Mouse (Mus musculus) c-Kit-positive CD71-negative TER-119-negative erythroid progenitor cells, embryonic 14.5 days (primary cell): Measurements from ENCODE around the gene Ascc2.

Experiments used
- DNase-seq: peaks from one replicate; pipeline ENCODE4 v3.0.0-alpha.2; 2013; ENCODE audit warnings: low read depth

Gene Ascc2

DNA sequence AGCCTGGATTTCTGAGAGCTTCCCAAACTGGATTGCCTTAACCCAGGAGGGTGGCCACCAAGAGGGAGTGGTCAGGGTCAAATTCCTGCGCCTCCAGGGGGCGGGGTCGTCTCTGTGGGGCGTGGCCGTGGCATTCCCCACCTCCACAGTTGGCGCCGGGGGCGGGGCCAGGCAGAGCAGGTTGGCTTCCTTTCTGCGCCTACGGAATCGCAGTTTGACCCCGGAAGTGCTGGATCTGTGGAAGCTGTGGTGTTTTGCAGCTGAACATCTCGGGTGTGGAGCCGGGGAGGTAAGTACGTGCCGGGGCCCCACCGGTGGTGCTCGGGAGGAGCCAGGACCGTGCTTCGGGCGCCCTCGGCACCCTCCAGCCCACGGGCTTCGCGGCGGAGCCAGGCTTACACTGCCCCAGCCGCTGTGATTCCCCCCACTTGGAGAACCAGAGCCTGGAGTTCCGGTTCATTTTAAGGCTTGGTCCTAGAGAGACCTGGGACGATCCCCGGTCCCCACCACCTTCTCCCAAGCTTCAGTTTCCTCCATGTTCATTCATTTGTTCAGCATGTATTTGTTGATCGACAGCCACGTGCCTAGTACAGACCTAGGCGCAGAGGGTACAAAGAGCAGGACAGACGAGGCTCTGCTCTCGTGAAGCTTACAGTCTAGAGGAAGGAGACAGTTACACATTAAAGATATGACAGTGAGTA lies at the start of gene Ascc2:
Gene Ascc2 (plus strand): TSS at position 214 of the 701 bp plus-strand sequence.
- peak; percentile 90 for DNase-seq

DNA sequence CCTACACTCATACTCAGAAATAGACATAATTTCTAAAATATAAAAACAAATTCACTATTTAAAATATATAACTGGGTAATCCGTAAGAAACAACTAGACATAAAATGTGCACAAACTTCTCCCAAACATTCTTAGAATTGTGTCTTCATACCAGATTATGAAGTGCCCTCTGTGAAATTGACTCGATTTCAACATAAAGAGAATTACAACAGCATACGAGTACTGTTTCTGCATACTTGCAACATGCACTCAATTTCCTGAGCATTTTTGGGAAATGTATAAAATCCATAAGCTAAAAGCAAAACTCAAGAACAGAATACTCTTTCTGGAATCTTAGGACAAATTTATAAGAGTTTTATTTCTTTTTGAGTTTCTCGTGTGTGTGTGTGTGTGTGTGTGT lies 45.7 kb upstream of the Ascc2 start:
- DNase-seq: no peak

DNA sequence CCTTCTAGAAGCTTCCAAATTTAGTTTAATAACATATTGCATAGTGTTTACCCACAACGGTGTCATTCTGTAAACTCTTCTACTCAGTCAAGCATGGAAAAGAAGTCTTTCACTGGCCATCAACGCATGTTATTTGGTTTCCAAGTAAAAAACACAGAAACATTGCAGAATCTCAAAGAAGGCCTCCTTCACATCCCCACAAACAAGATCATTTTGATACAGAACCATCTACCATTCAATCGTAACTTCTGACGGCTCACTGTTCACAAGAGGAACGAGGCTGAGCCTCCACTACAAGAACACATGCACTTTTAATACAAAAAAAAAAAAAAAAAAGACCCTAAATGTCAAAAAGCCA lies 44.1 kb upstream of the Ascc2 start:
- DNase-seq: no peak

DNA sequence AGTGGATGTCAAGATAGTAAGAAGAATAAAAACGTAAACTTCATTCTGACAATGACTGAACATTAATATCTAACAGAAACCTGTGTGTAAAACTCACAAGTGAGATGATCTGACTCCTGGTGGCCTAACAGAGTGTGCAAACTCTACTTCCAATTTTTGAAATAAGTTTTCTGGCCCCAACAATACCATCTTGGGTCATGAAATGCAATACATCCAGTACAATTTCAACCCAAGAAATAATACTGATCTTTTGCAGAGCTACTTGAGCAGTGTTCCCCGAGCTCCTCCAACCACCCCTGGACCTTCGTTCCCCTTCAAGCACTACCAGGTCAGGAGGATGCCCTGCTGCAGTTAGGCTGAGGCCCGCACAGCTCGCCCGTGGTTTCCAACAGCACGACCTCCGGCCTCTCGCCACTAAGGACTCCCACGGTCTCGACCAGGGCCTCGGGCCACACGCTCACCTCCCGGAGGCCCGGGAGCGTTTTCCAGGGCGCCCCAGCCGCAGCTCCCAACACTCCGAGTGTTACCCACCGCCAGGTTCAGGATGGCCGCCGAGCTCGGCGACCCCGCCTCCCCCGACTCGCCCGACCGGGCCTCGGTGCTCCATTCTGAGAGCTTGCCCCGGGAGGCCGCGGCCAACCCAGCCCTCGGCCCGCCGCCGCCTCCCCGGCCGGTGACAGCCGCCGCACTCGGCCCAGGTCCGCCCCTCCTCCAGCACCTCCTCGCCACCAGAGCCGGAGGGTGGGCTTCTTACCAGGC lies 43.5 kb upstream of the Ascc2 start:
- no peak for DNase-seq

DNA sequence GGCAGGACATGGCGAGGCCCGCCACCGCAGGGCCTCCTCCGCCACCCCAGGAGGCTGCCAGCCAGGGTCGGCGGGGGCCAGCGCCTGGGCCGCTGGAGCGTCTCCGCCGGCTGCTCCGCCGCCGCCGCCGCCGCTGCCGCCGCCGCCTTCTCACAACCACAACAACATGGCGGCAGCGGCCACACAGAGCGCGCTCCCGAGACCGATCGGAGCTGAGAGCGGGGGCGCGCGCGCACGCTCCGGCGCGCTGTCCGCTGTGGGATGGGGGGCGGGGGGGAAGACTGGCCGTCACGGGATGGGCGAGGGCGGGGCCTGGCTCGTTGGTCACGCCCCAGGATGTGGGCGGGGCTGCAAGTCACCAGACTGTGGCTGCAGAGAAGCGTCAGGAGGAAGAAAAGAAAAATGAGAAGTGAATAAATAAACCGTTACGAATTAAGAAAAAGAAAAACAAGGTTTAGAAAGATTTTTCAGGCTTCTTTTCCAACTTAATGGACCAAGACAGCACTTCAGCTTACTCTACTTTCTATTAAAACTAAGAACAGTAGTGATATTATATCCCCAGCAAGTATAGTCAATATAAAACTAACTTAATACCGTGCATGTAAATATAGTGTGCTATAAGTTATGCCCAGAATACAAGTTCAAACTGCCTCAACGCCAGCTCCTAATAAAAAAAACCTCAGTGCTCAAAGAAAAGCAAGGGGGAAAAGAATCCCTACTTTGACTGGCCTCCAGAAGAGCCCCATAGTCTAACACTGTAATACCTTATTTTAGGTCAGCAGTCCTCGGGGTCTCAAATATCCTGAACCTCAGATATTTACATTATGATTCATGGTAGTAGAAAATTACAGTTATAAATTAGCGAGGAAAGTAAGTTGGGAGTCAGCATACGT lies 42.7 kb upstream of the Ascc2 start, which contains the start of gene Mtmr3:
Gene Mtmr3 (minus strand): TSS at position 256 of the 893 bp plus-strand sequence.
- DNase-seq: peak; percentile 92

DNA sequence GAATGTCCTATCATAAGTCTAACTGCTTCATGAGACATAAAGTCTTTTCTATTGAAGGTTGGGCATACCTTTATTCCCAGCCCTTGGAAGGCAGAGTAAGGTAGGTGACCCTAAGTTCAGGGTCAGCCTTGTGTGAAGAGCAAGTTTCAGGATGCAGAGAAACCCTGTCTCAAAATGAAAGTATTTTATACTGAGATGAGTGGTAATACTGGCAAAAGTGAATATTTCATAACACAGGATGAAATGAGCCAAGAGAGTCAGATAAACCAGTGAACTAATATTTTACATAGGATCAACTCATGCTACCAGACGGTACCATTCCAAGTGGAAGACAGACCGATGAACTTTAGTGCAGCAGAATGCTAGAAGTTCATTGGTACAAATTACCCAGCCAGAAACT lies 39.1 kb upstream of the Ascc2 start:
- no peak for DNase-seq

DNA sequence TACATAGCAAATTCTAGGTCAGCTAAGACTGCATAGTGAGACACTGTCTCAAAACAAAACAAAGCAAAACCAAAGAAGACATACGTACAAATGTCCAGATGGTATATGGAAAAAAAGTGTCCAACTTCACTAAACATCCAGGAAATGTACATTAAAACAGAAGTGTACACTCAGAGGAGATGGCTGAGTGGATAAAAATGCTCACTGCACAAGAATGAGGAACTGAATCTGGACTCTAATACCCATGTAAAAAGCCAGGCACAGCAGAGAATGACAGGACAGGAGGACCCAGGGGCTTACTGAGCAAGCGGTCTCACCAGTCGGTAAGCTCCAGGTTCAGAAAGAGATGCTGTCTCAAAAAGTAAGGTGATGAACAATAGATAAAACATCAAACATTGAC lies 37.6 kb upstream of the Ascc2 start:
- no peak for DNase-seq

DNA sequence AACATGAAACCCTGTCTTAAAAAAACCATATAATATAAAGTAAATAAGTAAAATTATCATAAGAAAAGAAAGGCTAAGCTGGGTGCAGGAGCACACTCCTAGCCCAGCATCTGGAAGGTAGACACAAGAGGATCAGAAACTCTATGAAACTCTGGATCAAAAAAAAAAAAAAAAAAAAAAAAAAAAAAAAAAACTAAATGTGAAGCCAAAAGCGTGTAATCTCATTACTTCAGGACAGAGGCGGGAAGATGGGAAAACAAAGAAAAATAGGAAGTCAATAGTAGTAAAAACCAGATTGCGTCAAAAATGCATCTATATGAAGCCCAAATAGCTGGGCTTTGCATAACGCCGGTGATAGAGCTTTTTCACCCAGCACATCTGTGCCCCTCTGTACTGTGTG lies 35.7 kb upstream of the Ascc2 start:
- DNase-seq: no peak

DNA sequence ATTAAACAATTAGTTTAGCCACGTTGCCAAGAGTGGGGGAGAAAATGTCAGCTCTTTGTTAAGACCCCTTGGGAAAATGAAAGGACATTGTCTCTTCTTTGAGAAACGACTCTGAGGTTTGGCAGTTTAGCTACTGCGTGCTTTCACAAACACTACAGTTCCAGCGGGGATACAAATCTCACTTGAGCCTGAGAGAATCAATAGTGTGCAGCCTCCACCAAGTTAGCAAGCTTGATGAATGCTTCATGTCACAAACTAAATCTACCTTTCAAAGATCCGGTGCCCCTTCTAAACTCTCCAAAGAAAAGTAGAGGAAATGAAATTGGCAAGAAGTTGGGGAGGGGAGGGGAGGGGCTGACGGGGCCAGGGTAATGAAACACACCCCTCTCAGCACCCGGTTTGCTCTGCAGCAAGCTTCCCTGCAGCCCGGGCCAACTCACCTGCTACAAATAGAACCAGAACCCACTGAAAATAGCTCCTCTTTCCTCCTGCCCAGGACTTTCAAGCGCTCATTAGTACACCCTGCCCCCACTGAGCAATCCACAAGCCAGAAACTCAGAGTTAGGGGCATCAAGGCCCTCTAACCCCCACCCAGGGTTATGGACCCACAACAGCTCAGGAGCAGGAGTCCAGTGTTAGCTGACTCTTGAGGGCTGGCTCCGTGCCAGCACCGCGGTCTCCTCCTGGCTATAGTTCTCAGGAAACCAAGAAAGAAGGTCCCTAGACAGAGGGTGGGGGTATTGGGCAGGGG lies 34.7 kb upstream of the Ascc2 start:
- DNase-seq: no peak

DNA sequence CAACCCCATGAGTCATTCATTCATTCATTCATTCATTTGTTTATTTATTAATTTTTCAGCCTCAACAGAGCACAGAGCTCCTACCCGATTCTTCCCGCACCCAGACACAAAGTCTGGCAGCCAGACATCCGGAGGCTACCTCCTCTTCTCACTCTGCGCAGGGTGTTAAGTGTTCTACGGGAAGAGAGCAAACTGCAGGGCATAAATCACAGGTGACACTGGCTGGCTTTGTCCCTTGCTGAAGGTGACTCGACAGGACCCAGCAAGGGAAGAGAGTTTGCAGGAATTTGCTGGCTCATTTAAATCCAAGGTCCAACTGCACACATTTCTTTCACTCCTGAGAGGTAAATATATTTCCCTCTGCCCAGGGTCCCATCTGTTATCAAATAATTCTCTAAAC lies 33.1 kb upstream of the Ascc2 start:
- no peak for DNase-seq

DNA sequence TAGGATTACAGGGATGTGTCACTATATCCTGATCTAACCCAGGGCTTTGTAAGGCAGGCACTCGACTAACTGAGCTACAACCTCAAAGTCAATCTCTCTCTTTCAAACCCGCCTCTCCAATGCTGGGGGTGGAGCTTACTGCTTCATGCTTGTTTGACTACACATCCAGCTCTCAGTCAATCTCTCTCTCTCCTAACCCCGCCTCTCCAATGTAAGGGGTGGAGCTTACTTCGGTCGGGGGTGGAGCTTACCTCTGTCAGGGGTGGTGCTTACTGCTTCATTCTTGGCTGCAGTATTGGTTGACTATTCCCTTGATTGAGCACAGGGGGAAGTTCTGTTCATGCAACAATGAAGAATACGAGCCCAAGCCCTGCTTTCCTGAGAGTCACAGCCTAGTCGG lies 32.1 kb upstream of the Ascc2 start:
- DNase-seq: no peak

DNA sequence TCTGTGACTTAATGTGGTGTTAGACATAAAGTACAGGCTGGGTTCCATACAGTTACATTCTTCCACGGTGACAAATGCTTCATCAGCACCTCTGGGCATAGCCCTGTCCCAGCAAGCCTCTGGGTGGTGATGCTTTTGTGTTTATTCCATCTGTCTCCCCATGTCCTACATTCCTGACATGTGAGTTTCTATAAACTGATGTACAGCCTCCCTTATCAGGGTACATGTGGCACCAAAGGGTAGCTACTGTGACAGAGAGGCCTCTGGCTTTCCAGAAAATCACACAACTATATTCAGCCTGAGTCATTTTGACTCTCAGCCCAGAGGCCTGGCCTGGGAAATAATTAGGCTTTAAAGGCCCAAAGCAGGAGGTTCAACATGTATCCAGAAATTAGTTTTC lies 31.0 kb upstream of the Ascc2 start:
- no peak for DNase-seq

DNA sequence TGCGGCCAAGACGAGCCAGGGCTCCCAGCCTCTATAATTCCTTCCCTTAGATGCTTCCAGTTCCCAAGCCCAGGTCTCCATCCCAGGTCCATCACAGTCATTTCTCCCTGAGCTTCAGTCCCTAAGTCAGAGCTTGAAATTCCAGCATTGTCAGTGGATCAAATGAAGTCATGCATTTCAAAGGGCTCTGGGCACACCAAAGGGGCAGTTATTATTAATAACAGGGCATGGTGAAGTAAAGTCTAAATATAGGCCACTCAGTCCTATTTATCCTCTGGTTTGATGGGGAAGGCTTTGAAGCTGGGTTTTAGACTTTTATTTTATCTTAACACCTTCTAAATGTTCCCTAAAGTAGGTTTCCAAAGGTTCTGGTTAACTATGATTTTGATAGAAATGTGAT lies 25.6 kb upstream of the Ascc2 start:
- no peak for DNase-seq

DNA sequence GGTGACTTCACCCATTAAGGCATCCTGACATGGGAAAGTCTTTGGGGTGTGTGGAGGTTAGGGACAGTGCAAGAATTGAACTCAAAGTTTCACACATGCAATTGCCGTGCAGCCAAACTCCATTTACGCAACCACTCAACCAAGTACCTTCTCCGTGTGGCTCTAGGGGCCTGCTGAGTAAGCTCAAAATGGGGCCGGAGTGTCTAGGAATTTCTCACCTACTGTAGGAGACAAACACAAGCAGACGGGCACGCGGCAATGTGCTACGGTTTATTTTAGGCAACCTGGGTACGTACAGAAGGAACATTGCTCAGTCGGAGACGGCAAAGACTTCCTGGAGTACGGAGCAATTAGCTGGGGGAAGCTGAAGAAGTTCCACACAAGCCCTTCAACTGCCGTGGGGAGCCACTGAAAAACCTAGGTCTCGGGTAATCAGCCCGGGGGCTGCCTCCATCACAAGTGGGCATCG lies 17.5 kb upstream of the Ascc2 start, which contains the start of gene Gm11032:
Gene Gm11032 (plus strand): TSS at position 51 of the 469 bp plus-strand sequence.
- DNase-seq: no peak

DNA sequence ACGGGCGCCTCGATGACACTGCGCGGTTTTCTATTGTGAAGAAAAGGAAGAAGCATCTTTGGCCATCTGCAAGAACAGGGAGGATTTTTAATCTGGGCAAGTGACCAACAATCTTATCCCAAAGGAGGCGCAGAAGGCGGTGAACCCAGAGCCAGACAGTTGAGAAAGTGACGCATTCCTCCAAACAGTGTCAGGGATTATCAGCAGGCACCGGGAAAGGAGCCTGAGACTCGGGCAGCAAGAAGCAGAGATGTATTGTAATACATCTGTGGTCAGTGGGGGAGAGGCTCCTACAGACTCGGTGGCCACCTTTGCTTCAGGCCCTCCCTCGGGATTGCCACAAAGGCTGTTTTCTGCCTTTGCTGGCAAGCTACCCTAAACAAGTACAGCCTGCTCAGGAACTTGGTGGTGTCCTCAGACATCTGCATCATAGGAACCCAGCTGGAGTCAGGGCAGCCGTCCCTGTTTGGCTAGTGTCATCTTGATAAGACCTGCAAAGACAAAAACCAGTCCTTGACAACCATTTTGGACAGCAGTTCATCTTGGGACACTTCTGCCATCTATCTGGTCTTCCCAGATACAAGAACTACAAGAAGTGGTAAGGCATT lies 16.9 kb upstream of the Ascc2 start:
- DNase-seq: no peak

DNA sequence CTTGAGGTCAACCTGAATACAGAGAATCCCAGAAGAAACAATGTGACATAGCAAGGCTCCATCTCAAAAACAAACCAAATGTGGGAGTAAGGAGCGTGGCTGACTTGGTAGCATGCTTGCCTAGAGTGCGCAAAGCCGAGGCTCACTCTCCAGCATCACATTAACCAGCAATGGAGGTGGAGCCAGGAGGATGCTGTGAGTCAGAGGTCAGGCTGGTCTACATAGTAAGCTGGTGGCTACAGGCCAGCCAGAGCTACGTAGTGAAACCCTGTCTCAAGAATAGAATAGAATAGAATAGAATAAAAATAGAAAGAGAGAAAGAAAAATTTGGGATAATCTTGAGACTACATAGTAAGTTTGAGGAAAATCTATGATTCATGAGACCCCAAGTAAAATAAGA lies 15.7 kb upstream of the Ascc2 start:
- no peak for DNase-seq

DNA sequence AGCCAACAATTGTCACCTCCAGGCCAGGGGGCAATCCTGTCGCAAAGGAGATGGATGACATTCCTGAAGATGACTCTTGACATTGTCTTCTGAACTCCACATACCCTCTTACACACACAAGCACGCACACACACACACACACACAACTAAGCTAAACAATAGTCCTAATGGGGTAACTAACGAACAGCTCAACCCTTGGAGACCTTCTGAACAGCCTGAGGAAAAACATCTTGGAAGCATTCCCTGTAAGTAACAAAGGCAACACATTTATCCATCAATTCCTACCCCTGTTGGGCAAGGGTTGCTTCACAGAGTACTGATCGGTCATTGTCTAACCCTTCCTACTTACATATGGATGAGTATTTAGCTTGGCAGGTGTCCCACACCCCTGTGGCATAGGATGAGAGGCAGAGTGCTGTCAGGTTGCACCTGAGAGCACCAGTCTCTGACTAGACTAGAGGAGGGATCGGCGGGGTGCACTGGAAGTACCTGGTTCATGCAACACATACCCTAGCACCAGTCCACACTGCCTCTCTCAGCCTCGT lies 15.0 kb upstream of the Ascc2 start:
- DNase-seq: no peak

DNA sequence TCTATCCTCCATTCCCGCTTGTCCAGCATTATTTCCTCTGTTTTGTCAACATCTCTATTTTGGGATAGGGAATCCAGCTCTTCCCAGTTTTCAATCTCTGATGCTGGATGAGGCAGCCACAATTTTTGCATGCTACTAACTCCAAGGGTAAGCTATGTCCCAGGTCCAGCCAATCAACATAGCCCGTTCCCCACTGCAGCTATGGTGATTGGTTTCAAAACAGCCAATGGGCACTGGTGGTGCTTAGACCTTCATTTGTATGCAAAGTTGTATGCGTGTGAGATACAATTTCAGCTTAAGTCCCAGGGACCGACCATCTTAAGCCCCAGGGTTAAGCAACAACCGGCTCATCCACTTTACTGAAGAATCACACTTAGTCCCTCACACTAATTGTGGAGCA lies 14.6 kb upstream of the Ascc2 start:
- no peak for DNase-seq

DNA sequence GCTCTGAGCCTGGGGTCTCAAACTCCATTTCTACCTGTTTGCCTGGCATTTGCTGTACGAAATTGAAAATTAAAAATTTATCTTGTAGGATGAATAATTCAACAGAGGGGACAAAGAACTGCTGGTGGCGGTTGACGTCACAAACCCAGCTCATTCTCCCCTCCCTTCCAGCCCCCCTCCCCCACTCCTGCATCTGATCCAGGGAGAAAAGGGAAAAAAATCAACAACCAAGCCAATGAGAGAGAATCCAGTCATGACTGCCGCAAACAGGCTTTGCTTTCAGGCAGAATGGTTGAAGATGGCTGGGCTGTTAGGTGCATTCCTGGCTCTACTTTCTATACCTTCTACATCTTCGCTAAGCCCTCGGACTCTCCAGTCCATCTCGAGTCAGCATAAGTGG lies 11.6 kb upstream of the Ascc2 start:
- no peak for DNase-seq

DNA sequence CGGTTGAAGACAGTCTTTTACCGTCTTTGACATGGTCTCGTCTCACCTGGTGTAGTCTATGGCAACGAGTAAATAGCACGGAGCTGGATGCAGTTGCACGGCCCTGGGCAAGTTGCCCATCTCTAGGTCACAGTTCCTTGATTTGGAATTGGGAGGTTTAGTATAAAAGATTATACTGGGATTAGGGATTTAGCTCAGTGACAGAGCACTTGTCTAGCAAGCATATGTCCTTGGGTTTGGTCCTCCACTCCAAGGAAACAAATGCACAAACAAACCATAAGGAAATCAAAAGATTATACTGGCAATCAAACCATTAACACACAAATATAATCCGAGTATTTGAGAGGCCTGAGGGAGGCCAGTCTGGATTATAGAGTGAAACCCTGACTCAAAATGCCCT lies 9.9 kb upstream of the Ascc2 start:
- DNase-seq: no peak

DNA sequence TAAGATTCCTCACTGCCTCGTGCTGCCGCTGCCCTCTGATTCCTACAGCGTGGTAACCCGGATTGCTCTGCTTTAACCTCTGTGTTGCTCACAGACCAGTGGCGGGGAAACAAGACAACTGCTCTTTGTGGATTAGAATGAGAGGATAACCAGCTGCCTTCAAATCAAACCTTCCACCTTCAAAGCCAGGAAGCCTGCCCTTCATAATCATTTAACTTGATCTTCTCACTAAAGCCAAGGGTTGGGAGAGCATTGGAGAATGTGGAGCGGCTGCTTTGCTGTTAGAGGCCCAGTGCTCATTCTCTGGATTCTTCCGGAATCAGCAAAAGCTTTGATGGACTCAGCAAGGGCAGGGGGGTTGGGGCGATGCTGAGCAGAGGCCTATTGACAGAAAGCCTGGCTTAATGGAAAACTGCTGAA lies 7.7 kb upstream of the Ascc2 start:
- no peak for DNase-seq
